Mouse (Mus musculus): ENCODE measurements at regions not wholly inside any gene's neighbourhood (a gene's known extent, or its start where the extent isn't known, plus 50 kb on each side); places are given as distances from the start of the nearest gene placed in this dataset.
"Not testable (repeated sequence)": the region's sequence is repeated elsewhere in the genome, so short reads cannot be mapped to it uniquely, and the experiment has no call there.

DNA sequence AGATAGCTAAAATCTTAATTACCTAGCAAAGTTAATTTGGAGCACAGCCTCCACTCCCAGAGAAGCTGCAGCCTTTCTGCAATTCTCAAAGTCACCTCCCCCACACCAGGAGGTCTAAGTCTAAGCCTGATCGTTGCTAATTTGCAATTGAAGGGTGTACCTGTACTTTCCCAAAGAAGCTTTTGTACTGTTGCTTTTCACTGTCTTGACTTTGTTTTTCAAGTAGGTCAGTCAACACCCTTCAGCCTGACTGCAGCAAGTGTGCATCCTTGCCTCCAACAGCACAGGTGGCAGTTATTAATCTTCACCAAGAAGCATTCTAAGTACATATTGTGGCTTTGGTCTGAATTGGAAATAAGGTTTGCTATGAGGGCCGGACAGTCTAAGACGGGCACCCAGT lies 91.7 kb upstream of the Slc22a30 start:
- DNase-seq (ENCODE audit: low spot score) = not testable (repeated sequence)

DNA sequence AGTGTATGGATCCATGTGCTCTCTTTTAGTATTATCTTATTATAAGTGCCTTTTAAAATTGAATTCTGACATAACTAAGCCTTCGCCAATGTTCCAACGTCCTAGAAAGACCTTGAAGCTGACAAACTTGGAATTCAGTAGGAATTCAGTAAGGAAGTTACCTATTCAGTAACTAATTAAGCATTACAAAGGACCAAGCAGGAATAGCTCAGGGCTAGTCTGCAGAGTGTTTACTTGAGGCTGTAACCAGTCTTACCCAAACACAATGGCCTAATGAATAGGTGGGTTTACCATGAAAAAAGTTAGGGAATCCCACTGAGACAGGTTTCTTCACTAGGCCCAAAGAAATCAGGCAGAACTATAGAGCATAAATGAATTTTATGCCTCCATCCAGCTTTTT lies 92.6 kb upstream of the Slc22a30 start:
- DNase-seq (ENCODE audit: low spot score) = not testable (repeated sequence)

DNA sequence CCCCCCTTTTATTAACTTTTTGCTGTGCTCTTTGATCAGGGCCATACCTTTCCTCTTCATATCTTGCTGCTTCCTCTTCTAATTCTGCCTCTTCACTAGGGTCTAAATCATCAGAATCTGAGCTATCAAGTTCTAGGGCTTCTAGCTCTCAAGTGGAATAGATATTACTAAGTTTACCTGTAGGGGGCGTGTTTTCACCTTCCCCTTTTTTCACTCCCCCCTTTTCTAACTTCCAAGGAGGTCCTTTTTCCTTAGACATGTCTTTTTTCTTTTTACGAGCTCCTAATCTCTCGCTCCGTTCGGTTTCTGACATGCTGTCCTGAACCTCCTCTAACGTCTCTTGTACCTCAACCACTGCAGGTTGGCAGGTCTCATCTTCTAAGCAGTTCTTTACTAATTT lies 73.3 kb upstream of the Slc22a8 start:
- DNase-seq (ENCODE audit: low spot score) = peak; percentile 23

DNA sequence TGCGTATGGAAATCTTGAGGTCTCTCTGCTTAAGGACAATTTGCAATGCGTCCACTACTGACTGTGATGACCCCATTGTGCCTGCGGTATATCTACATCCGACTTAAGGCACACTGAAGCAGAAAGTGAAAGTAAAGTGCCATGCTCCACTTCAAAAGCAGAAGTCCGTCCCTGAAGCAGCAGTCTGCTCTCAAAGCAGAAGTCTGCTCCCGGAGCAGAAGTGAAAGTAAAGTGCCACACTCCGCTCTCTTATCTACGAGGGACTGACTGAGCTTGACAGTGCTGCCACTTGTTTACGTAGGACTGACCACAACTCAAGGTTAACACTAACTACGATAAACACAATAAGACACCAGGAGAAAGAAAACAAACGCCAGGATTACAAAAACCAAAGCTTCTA lies 72.8 kb upstream of the Slc22a8 start:
- peak; percentile 50 for DNase-seq (ENCODE audit: low spot score)

DNA sequence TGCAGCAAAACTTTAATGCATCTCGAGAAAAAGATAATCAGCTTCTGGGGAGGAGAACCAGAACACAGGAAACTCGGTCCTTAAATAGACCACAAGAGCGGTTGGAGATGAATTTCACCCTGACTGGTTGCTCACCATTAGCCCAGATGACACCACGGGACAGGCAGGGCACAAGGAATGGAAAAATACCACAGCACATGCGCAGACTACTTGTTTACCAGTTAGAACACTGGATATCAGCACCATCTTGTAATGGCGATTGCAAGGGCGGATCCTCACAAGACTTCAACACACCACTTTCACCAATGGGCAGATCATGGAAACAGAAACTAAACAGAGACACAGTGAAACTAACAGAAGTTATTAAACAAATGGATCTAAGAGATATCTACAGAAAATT lies 72.1 kb upstream of the Slc22a8 start:
- DNase-seq (ENCODE audit: low spot score) = not testable (repeated sequence)

DNA sequence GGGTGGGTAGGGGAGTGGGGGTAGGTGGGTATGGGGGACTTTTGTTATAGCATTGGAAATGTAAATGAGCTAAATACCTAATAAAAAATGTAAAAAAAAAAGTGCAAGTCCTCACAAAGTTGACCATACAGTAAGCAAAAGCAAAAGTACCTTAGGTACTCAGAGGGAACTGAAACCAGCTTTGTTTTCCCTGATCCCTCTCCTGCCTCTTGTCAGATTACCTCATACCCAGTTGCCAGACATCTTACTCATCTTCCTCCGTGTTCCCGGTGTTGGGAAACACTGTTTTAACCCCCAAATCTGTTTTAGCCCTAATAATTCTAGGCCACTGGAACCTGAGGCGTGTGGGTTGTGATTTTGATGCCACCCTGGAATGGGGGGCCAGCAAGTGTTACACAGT lies 56.5 kb upstream of the Slc22a8 start:
- DNase-seq (ENCODE audit: low spot score) = no peak

DNA sequence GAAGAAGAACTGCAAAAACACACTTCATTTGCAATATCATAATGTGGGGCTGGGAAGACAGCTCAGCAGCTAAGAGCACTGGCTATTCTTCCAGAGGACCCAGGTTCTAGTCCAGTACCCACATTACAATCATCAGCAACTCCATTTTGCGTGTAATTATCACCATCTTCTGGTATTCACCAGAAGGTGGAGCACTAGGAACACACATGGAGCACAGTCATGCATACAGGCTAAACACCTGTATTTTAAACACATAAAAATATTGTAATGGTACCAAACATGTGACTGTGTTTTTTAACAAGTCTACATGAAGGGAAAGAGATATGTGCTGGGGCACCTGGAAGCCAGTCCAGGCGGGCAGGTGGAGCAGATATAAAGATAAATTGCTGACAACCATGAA lies 55.0 kb upstream of the Slc22a8 start:
- no peak for DNase-seq (ENCODE audit: low spot score)
